Mouse (Mus musculus): Measurements from ENCODE around the gene Gpr83. TPM values are rescaled to one million over a fixed set of nuclear protein-coding genes. Genes with fewer than 3 reads are reported as not detected.

Gene Gpr83
- polyA plus RNA-seq (2015; fragmentation: Nextera tagmentation; extraction: Ambion mirVana) = 0.59 and 0.84 TPM in 2 replicates

DNA sequence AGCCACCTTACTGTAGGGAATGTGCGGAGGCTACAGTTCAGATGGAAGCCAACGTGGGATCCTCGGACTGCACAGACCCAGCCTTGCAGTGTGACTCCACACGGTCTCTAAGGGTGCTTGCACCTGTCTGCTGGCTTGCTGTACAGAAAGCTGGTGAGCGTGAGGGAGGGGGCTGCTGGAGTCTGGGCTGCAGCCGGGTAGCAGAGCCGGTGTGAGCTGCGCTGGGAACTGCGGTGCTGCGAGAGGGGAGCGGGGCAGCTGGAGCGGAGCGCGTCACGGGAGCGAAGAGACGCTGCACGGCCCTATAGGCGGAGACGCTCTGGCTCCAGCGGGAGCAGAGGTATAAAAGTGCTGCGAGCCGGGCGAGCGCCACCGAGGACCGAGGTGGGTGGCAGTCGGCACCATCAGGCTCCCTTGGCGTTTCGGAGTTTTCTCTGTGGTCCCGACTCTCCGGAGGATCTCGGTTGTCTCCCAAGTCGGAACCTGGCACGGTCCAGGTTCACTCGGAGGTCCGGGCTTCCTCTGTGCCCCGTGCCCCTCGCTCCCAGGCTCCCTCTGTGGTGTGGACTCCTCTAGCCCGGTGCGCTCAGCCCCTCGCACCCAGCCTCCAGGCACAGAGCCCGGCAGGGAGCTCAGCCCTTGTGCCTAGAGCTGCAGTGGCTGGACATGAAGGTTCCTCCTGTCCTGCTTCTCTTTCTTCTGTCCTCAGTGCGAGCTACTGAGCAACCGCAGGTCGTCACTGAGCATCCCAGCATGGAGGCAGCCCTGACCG, at the start of gene Gpr83:
TSS of gene Gpr83 (plus strand) at position 343 of the 772 bp plus-strand sequence.
- 3% methylated on average over 47 of the region's 47 CpGs for whole genome bisulfite sequencing
- peaks cover 55% of the 10 kb centered on the region for H3K27me3 ChIP-seq
- peak within 1 kb of the TSS; percentile 48 for H3K9ac ChIP-seq

DNA sequence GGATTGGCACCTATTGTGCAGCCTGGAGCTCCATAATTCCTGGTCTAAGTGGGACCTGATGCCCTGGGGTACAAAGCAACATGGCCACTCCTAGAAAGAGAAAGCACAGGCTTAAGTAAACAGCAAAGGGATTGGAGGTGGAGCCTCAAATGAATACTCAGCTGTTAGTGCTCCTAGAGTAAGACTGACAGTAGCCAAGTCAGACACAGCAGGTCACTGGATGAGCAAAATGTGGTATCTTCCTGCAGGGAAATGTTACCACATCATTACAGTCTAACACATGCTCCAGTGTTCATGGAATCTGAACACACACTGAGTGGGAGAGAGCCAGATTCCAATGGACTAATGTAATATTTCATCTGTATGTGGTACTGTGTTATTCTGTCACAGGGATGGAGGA, 38.6 kb upstream of the Gpr83 start:
- no peak for ATAC-seq (replicated peaks; ENCODE audit: low FRiP score)
- Histone ChIP-seq H3K9ac (no peak overlapping the region), H3K36me3 (peaks cover 91% of the 10 kb centered on the region), H3K27ac (no peak overlapping the region), H3K4me1 (no peaks in the 10 kb centered on the region), H3K4me3 (replicated peaks) (no peak overlapping the region), H3K27me3 (no peaks in the 10 kb centered on the region), H3K9me3 (replicated peaks) (no peaks in the 10 kb centered on the region), H3K4me2 (no peak overlapping the region)

More for the DNA sequence above, at the start of gene Gpr83:
- Histone ChIP-seq H3K4me3 (replicated peaks) (peak within 1 kb of the TSS; percentile 48), H3K36me3 (no peaks in the 10 kb centered on the region), H3K27ac (no peak within 1 kb of the TSS), H3K9me3 (replicated peaks) (no peaks in the 10 kb centered on the region), H3K4me1 (peaks cover 11% of the 10 kb centered on the region), H3K4me2 (peak within 1 kb of the TSS; percentile 90)
- ATAC-seq (replicated peaks; ENCODE audit: low FRiP score) = peak; percentile 84

DNA sequence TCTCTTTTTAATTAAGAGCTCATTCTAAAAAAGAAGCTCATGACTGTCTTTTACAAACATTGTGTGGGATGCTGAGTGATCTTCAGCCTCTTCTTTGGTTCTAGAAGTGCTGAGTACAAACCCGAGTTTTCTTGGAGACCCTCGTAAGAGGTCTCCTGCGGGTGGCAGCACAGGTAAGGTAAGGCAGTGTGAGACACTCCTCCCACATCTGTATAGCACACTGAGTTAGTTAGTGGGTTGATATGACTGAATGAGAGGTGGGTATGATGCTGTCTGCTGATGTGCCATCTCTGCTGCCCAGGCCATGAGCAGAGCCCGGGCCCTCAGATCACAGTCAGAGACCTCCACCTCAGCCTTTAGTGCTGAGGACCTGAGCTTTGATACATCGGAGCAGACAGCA, 35.2 kb upstream of the Gpr83 start:
- H3K36me3 ChIP-seq = peaks cover 83% of the 10 kb centered on the region
- no peaks in the 10 kb centered on the region for H3K9me3 ChIP-seq (replicated peaks)

DNA sequence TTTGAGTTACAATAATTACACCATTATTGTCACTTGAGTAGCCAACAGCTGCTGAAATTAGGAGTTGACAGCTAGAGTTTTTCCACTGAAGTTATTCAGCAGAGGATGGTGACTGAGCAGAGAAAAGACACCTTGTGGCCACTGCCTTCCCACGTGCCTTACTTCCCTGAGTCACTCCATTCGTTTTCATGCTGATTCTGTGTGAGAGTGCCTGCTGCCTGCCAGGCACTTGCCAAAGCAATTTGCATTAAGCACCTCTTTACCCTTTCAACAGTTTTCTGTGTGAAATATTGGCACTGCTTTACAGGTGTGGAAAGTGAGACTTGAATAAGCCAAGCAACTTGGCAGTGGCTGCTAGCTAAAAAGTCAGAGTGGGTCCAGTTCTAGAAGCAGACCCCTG, 32.1 kb upstream of the Gpr83 start:
- peaks cover 83% of the 10 kb centered on the region for H3K36me3 ChIP-seq
- H3K4me3 ChIP-seq (replicated peaks) = no peak overlapping the region
- no peak overlapping the region for H3K9ac ChIP-seq
- H3K4me2 ChIP-seq = no peak overlapping the region
- no peaks in the 10 kb centered on the region for H3K27me3 ChIP-seq
- H3K27ac ChIP-seq = no peak overlapping the region
- no peak for ATAC-seq (replicated peaks; ENCODE audit: low FRiP score)
- no peaks in the 10 kb centered on the region for H3K4me1 ChIP-seq
- 72% methylated on average over 2 of the region's 2 CpGs for WGBS
- H3K9me3 ChIP-seq (replicated peaks) = no peaks in the 10 kb centered on the region

More for the DNA sequence above, 35.2 kb upstream of the Gpr83 start:
- H3K4me2 ChIP-seq = no peak overlapping the region
- H3K27ac ChIP-seq = no peak overlapping the region
- H3K9ac ChIP-seq = no peak overlapping the region
- no peak for ATAC-seq (replicated peaks; ENCODE audit: low FRiP score)
- 86% methylated on average over 5 of the region's 5 CpGs for WGBS
- H3K4me1 ChIP-seq = no peaks in the 10 kb centered on the region
- H3K4me3 ChIP-seq (replicated peaks) = no peak overlapping the region
- H3K27me3 ChIP-seq = no peaks in the 10 kb centered on the region

DNA sequence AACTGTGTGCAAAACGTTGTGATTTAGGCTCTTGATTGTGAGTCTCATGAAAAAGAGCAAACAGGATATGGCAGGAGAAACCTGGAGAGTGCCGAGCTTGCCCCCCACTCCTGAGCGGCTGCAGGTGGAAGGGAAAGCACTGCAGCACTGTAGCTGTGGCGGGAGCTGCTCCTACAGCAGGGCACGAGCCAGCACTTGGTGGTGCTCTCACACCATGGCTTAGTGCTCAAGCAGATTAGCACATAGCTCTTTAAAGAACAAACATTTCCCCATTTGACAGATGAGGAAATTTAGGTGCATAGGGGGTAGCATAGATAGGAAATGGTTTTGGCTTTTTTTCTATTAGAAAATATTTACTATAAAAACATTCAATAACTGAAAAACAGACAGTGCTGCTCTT, 28.0 kb upstream of the Gpr83 start:
- peaks cover 86% of the 10 kb centered on the region for H3K36me3 ChIP-seq
- no peaks in the 10 kb centered on the region for H3K4me1 ChIP-seq
- no peak overlapping the region for H3K9ac ChIP-seq
- 82% methylated on average over 5 of the region's 5 CpGs for WGBS
- ATAC-seq (replicated peaks; ENCODE audit: low FRiP score) = no peak
- no peak overlapping the region for H3K27ac ChIP-seq
- H3K4me2 ChIP-seq = no peak overlapping the region
- no peaks in the 10 kb centered on the region for H3K9me3 ChIP-seq (replicated peaks)
- H3K27me3 ChIP-seq = no peaks in the 10 kb centered on the region
- H3K4me3 ChIP-seq (replicated peaks) = no peak overlapping the region

DNA sequence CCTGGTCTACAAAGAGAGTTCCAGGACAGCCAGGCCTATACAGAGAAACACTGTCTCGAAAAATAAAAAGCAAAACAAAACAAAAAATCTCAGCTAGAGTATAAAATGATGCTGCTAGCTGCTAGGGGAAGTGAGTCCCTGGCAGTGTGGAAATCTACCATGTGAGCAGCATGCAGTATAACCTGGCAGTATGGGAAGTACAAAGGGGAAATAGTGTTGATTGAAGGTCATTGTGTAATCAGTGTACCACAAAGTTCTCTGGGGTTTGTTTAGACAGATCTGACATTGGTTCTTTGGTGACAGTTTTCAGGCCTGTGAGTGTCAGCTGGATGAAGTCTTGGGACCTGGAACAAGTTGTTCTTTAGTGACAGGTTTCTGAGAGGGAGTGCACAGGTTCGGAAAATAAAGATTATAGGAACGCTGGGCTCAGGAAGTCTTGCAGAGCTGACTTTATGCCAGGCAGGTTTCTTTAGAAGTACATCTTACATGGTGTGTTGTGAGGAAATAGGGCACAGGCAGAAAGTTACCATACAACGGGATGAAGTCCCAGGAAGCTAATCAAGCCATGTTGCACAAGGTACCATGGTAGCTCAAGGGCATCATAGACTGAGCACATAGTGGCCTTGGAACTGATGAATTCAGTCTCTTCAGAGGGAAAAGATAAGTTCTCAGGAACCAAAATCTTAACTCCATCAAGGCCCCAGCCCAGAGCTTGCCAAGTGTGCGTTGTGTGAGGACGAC, 24.5 kb upstream of the Gpr83 start:
- H3K4me1 ChIP-seq = peaks cover 3% of the 10 kb centered on the region
- ATAC-seq (replicated peaks; ENCODE audit: low FRiP score) = no peak
- H3K4me3 ChIP-seq (replicated peaks) = no peak overlapping the region
- no peak overlapping the region for H3K4me2 ChIP-seq
- no peak overlapping the region for H3K27ac ChIP-seq
- no peak overlapping the region for H3K9ac ChIP-seq
- H3K36me3 ChIP-seq = peaks cover 61% of the 10 kb centered on the region
- 91% methylated on average over 6 of the region's 6 CpGs for WGBS
- H3K27me3 ChIP-seq = no peaks in the 10 kb centered on the region
- H3K9me3 ChIP-seq (replicated peaks) = no peaks in the 10 kb centered on the region

DNA sequence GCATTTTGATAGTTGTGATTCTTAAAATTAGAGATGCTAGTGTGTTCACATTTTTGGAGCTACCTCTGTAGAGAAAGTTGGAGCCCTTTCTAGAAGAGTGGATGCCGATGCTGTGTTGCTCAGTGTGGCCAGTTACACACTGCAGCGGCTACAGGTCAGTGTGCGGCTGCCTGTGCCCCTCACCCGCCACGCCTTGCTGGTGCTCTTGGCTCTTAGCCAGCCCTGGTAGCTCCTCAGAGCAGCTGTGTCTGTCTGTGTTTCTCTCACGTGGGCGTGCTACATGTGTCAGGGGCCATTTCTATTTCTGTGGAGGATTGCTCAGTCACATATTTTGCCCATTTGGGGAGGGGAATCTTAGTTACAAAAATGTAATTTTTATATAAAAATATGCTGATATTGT, 20.5 kb upstream of the Gpr83 start:
- Histone ChIP-seq H3K27ac (no peak overlapping the region), H3K36me3 (peaks cover 21% of the 10 kb centered on the region), H3K27me3 (no peaks in the 10 kb centered on the region), H3K4me1 (peaks cover 3% of the 10 kb centered on the region), H3K9ac (no peak overlapping the region), H3K4me3 (replicated peaks) (no peak overlapping the region), H3K4me2 (no peak overlapping the region), H3K9me3 (replicated peaks) (no peaks in the 10 kb centered on the region)
- WGBS = 41% methylated on average over 7 of the region's 7 CpGs
- peak; percentile 77 for ATAC-seq (replicated peaks; ENCODE audit: low FRiP score)

DNA sequence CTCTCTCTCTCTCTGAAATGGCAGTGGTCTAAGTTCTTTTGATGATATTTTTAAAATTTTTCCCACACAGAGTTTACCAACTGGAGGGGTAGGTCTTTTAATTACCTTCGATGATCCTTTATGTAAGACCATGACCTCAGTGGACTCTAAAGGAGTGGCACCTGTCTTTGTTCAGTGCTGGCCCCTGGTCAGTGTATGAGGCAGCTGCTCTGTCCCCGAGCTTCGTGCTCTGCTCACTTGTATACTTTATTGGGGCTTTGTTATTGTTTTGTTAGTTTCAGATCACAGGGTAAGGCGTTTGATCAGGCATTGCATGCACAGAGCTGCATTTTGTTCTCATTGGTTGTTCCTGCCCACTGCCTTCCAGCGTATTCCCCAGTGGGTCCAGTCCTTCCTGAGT, 20.0 kb upstream of the Gpr83 start:
- Histone ChIP-seq H3K27ac (no peak overlapping the region), H3K9ac (no peak overlapping the region), H3K4me2 (no peak overlapping the region), H3K27me3 (no peaks in the 10 kb centered on the region), H3K36me3 (peaks cover 17% of the 10 kb centered on the region), H3K9me3 (replicated peaks) (no peaks in the 10 kb centered on the region), H3K4me3 (replicated peaks) (no peak overlapping the region), H3K4me1 (peaks cover 3% of the 10 kb centered on the region)
- 67% methylated on average over 5 of the region's 5 CpGs for WGBS
- ATAC-seq (replicated peaks; ENCODE audit: low FRiP score) = no peak

DNA sequence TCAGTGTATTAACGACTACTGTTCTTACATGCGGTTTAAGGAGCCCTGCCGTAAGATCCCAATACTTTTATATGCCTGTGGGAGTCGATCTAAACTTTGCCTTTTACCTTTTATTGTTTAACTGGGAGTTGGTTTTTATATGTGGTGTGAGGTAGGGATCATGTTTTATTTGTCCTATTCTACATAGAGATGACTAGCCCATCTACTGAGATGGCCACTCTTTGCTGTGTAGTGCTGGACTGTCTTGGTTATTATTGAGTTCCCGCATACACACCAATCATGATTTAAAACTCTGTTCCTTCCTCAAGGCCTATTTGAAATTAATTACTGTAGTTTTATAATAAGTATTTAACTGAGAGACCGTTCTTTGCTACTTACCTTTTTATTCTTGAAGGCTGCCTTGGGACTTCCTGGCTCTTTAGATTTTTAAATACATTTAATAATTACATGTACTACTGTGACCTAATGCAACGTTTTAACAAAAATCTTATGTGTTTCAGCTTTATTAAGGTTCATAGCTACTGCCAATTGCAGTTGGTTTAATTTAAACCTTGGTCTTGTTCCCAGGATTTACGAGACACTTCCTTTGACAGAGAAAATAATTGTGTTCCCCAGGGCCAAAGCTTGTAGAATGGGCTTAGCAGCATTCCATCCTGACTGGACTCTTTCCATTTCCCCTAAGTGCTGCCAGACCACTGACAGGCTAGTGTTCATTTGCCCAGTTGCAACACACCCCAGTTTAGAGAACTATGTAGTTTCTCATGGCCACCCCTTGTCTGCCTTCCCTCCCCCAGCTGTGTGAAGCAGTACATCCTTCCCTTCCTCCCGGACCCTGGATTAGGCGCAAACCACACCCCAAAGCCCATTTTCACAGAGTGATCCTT, 17.9 kb upstream of the Gpr83 start:
- H3K27me3 ChIP-seq = no peaks in the 10 kb centered on the region
- WGBS = 70% methylated on average over 10 of the region's 10 CpGs
- peak overlapping the region; percentile 28; the same call in 1 of the 2 replicates for H3K27ac ChIP-seq
- H3K4me2 ChIP-seq = no peak overlapping the region
- H3K9ac ChIP-seq = no peak overlapping the region
- H3K36me3 ChIP-seq = no peaks in the 10 kb centered on the region
- H3K9me3 ChIP-seq (replicated peaks) = no peaks in the 10 kb centered on the region
- ATAC-seq (replicated peaks; ENCODE audit: low FRiP score) = no peak
- H3K4me1 ChIP-seq = peaks cover 3% of the 10 kb centered on the region
- no peak overlapping the region for H3K4me3 ChIP-seq (replicated peaks)

DNA sequence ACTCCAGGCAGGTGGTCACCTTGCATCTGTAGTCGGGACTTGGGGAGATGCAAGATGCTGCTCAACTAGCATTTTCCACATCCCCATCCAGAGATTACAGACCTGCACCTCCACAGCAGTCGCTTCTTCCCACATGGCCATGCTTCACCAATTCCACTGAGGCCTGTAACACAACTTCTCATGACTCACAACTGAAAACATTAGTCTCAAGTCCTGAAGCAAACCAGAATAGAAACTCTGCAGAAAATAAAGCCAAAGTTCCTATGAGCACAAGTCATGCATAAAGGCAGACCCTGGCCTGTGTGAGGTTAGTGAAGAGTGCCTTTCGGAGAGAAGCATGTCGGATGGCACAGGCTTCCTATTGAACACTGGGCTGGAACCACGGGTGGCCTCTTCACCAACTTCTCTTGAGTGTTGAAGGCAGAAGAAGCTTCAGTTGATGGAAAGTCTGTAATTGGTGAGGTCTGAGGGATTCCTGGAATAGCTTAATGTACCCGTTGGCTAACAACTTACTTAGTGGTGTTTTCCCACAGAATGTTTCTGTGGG, 16.6 kb upstream of the Gpr83 start:
- WGBS = 89% methylated on average over 6 of the region's 6 CpGs
- H3K4me3 ChIP-seq (replicated peaks) = no peak overlapping the region

DNA sequence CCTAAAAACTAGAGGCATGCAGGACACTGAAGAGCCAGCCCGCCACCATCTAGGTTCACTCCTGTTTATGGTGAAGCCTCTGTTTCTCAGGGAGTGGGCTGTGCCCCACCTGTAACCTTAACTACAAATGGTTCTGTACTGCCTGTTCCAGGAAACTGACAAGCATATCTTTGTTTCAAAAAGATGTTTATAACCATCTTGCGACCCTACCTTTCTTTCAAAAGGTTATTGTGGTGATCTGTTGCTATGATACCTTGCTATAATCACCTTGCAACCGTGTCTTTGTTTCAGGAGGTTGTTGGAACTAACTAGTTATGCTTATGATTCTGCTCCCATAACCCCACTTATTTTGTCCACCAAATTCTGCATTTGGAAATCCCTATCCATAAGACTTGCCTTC, 16.1 kb upstream of the Gpr83 start:
- no peak overlapping the region for H3K4me3 ChIP-seq (replicated peaks)
- WGBS = 92% methylated on average over 3 of the region's 3 CpGs
- no peaks in the 10 kb centered on the region for H3K9me3 ChIP-seq (replicated peaks)
- ATAC-seq (replicated peaks; ENCODE audit: low FRiP score) = no peak
- H3K4me2 ChIP-seq = no peak overlapping the region
- H3K36me3 ChIP-seq = no peaks in the 10 kb centered on the region
- peaks cover 3% of the 10 kb centered on the region for H3K4me1 ChIP-seq
- no peak overlapping the region for H3K27ac ChIP-seq
- no peak overlapping the region for H3K9ac ChIP-seq
- no peaks in the 10 kb centered on the region for H3K27me3 ChIP-seq

More for the DNA sequence above, 16.6 kb upstream of the Gpr83 start:
- H3K9ac ChIP-seq = no peak overlapping the region
- no peaks in the 10 kb centered on the region for H3K9me3 ChIP-seq (replicated peaks)
- no peak overlapping the region for H3K27ac ChIP-seq
- peaks cover 3% of the 10 kb centered on the region for H3K4me1 ChIP-seq
- ATAC-seq (replicated peaks; ENCODE audit: low FRiP score) = no peak
- no peaks in the 10 kb centered on the region for H3K36me3 ChIP-seq
- no peak overlapping the region for H3K4me2 ChIP-seq
- no peaks in the 10 kb centered on the region for H3K27me3 ChIP-seq

All from kidney, embryonic 15.5 days (tissue).